In genomic region chr3:37907432-37908088, GRCm38 (mm10) we compare ENCODE assay signal across 8 mouse cellular contexts.
DNase-seq lines count a peak whose midpoint lies in the region; ATAC-seq and TF ChIP-seq lines count a peak whose summit lies in the region.

No protein-coding gene starts in this region.

- peak overlapping the region; percentile 34; the same call in 1 of the 2 replicates for H3K4me2 ChIP-seq in lung, embryonic 14.5 days

- no peaks in the 10 kb centered on the region for H3K9me3 ChIP-seq in lung, embryonic 14.5 days (ENCODE audit: low read depth, low read length)

- ATAC-seq in lung, embryonic 14.5 days (ENCODE audit: insufficient read depth) = peak; percentile 87

- peaks cover 15% of the 10 kb centered on the region for H3K4me1 ChIP-seq in lung, embryonic 14.5 days (ENCODE audit: insufficient read depth)

- no peak for TF ChIP-seq CTCF in lung, embryonic 14.5 days (IDR thresholded peaks at IDR 0.05; ENCODE audit: low read depth)

- H3K4me3 ChIP-seq in lung, embryonic 14.5 days (ENCODE audit: low read depth, low read length) = no peak overlapping the region

- 5% methylated on average over 14 of the region's 14 CpGs for WGBS in lung, embryonic 14.5 days

- H3K27me3 ChIP-seq in lung, embryonic 14.5 days (ENCODE audit: insufficient read depth, low read length) = no peaks in the 10 kb centered on the region

- no peaks in the 10 kb centered on the region for H3K36me3 ChIP-seq in lung, embryonic 14.5 days (ENCODE audit: insufficient read depth)

- no peak overlapping the region for H3K9ac ChIP-seq in lung, embryonic 14.5 days

- H3K27ac ChIP-seq in lung, embryonic 14.5 days (ENCODE audit: low read depth) = peak overlapping the region; percentile 58; the same call in 1 of the 2 replicates

- peak; percentile 59 for DNase-seq in embryo, embryonic 11 days
- peak; percentile 62 to 73 for DNase-seq in heart, adult 18-20 months
- DNase-seq in kidney, adult 9 months = peak; percentile 97
- DNase-seq in lung, embryonic 14.5 days = peak; percentile 86
- DNase-seq in urinary bladder, adult 2 months (ENCODE audit: low spot score) = peak; percentile 46
- DNase-seq in left cerebral cortex, adult 9 months (ENCODE audit: low spot score in 2 of 2) = no peak
- no peak for DNase-seq in layer of hippocampus, postnatal 36 days
- no peak for DNase-seq in spleen, postnatal 10 days (ENCODE audit: low spot score in 2 of 2)

Comparison
In these comparisons a context has a peak if more than half of its experiments do, and no peak if none do; other contexts are left out.
1. DNase-seq: peak in embryo, embryonic 11 days (single experiment), heart, adult 18-20 months (2 of 2), kidney, adult 9 months (single experiment), lung, embryonic 14.5 days (single experiment) and urinary bladder, adult 2 months (single experiment); none in left cerebral cortex, adult 9 months (0 of 2), layer of hippocampus, postnatal 36 days (0 of 2) and spleen, postnatal 10 days (0 of 2).